Mouse (Mus musculus): ENCODE measurements around the gene Slc5a11. TPM values are rescaled to one million over a fixed set of nuclear protein-coding genes. Genes with fewer than 3 reads are reported as not detected.

Gene Slc5a11
- total RNA-seq, 2 experiments from 2014 or later: not detected

- DNase-seq (ENCODE audit: low spot score): no peak
- intact Hi-C loops (cut with DNase I): no loop called here
Measured at GRCm38 (mm10) chr7:123207561-123207960, 7.0 kb upstream of the Slc5a11 start.

GRCm38 (mm10) chr7:123209864-123210263 is 4.7 kb upstream of the Slc5a11 start:
- intact Hi-C loops (cut with DNase I): no loop called here
- no peak for DNase-seq (ENCODE audit: low spot score)

GRCm38 (mm10) chr7:123211461-123211860 is 3.1 kb upstream of the Slc5a11 start:
- DNase-seq (ENCODE audit: low spot score): no peak
- intact Hi-C loops (cut with DNase I): no loop called here

- intact Hi-C loops (cut with DNase I): no loop called here
Measured at GRCm38 (mm10) chr7:123212316-123212715, 2.3 kb upstream of the Slc5a11 start.

GRCm38 (mm10) chr7:123215138-123215537 is 558 bp downstream of the Slc5a11 start:
- intact Hi-C loops (cut with DNase I): no loop called here
- no peak for DNase-seq (ENCODE audit: low spot score)

More at GRCm38 (mm10) chr7:123212316-123212715, 2.3 kb upstream of the Slc5a11 start:
- no peak for DNase-seq (ENCODE audit: low spot score)

GRCm38 (mm10) chr7:123217448-123218354 is 3.1 kb downstream of the Slc5a11 start:
- no peak for DNase-seq (ENCODE audit: low spot score)
- intact Hi-C loops (cut with DNase I): no loop called here

GRCm38 (mm10) chr7:123218620-123219019 is 4.0 kb downstream of the Slc5a11 start:
- intact Hi-C loops (cut with DNase I): no loop called here
- DNase-seq (ENCODE audit: low spot score): no peak

- intact Hi-C loops (cut with DNase I): no loop called here
- no peak for DNase-seq (ENCODE audit: low spot score)
Measured at GRCm38 (mm10) chr7:123219781-123220632, 5.4 kb downstream of the Slc5a11 start.

- intact Hi-C loops (cut with DNase I): no loop called here
- DNase-seq (ENCODE audit: low spot score): no peak
Measured at GRCm38 (mm10) chr7:123220633-123220942, 6.0 kb downstream of the Slc5a11 start.

- DNase-seq (ENCODE audit: low spot score): no peak
- intact Hi-C loops (cut with DNase I): no loop called here
Measured at GRCm38 (mm10) chr7:123224076-123224475, 9.5 kb downstream of the Slc5a11 start.

- intact Hi-C loops (cut with DNase I): no loop called here
- no peak for DNase-seq (ENCODE audit: low spot score)
Measured at GRCm38 (mm10) chr7:123225159-123225558, 10.6 kb downstream of the Slc5a11 start.

- intact Hi-C loops (cut with DNase I): no loop called here
- no peak for DNase-seq (ENCODE audit: low spot score)
Measured at GRCm38 (mm10) chr7:123235449-123235848, 20.9 kb downstream of the Slc5a11 start.

- intact Hi-C loops (cut with DNase I): no loop called here
- no peak for DNase-seq (ENCODE audit: low spot score)
Measured at GRCm38 (mm10) chr7:123238621-123239020, 24.0 kb downstream of the Slc5a11 start.

- no peak for DNase-seq (ENCODE audit: low spot score)
- intact Hi-C loops (cut with DNase I): no loop called here
Measured at GRCm38 (mm10) chr7:123240064-123240463, 25.5 kb downstream of the Slc5a11 start.

GRCm38 (mm10) chr7:123242241-123242640 is 27.7 kb downstream of the Slc5a11 start:
- DNase-seq (ENCODE audit: low spot score): no peak
- intact Hi-C loops (cut with DNase I): no loop called here

GRCm38 (mm10) chr7:123244833-123245232 is 30.3 kb downstream of the Slc5a11 start:
- intact Hi-C loops (cut with DNase I): no loop called here
- no peak for DNase-seq (ENCODE audit: low spot score)

- intact Hi-C loops (cut with DNase I): no loop called here
- no peak for DNase-seq (ENCODE audit: low spot score)
Measured at GRCm38 (mm10) chr7:123246504-123247084, 32.0 kb downstream of the Slc5a11 start.

GRCm38 (mm10) chr7:123248166-123248565 is 33.6 kb downstream of the Slc5a11 start:
- no peak for DNase-seq (ENCODE audit: low spot score)
- intact Hi-C loops (cut with DNase I): no loop called here

GRCm38 (mm10) chr7:123251343-123251742 is 36.8 kb downstream of the Slc5a11 start:
- no peak for DNase-seq (ENCODE audit: low spot score)
- intact Hi-C loops (cut with DNase I): no loop called here

GRCm38 (mm10) chr7:123253396-123253795 is 38.8 kb downstream of the Slc5a11 start:
- no peak for DNase-seq (ENCODE audit: low spot score)
- intact Hi-C loops (cut with DNase I): no loop called here

All from heart, postnatal 25 days (tissue).